Mouse (Mus musculus) cortical plate, adult 2 months (tissue): Measurements from ENCODE around the gene Cdk18. TPM values are rescaled to one million over a fixed set of nuclear protein-coding genes. Genes with fewer than 3 reads are reported as not detected.

Experiments
- H3K27ac ChIP-seq: fragments of 200-500 bp; 2 replicates; pipeline ENCODE4 v1.5.1; 2012; ENCODE audit warnings: low read length, control low read depth, inconsistent platforms; ENCODE audit not compliant: insufficient read depth
- H3K4me1 ChIP-seq: fragments of 200-500 bp; 2 replicates; pipeline ENCODE4 v1.6.1; 2011; ENCODE audit warnings: low read length; ENCODE audit not compliant: control insufficient read depth, insufficient read depth
- H3K4me3 ChIP-seq: fragments of 200-500 bp; 2 replicates; pipeline ENCODE4 v1.5.1; 2011; ENCODE audit warnings: mild to moderate bottlenecking, low read length, control low read depth; ENCODE audit not compliant: insufficient read depth
- CTCF ChIP-seq: fragments of 200-500 bp; IDR thresholded peaks from 2 replicates; pipeline ENCODE4 v1.5.1; 2011; ENCODE audit warnings: mild to moderate bottlenecking, control low read depth, low read length; ENCODE audit not compliant: insufficient read depth; ENCODE audit errors: extremely low read depth
- POLR2A ChIP-seq: fragments of 200-500 bp; IDR thresholded peaks from 2 replicates; pipeline ENCODE4 v1.6.1; 2011; ENCODE audit warnings: mild to moderate bottlenecking, low read length, control low read depth; ENCODE audit not compliant: insufficient read depth; ENCODE audit errors: extremely low read depth
- polyA plus RNA-seq: library from polyadenylated mRNA; depleted of rRNA; stranded (reverse); fragments of >200 nt; gene quantifications from 2 replicates; pipeline ENCODE4 v1.2.3, GENCODE M21; 2012; rRNA removed

The Cdk18 gene
- polyA plus RNA-seq, 1 experiment, result 30.0 TPM

GRCm38 (mm10) chr1:132075576-132075975 lies 63.9 kb downstream of the Cdk18 start:
- Histone ChIP-seq H3K4me3 (no peak overlapping the region), H3K4me1 (no peaks in the 10 kb centered on the region), H3K27ac (no peak overlapping the region)
- TF ChIP-seq POLR2A (no peak), CTCF (no peak)

GRCm38 (mm10) chr1:132070659-132071058 lies 68.8 kb downstream of the Cdk18 start:
- Histone ChIP-seq H3K27ac (no peak overlapping the region), H3K4me1 (no peaks in the 10 kb centered on the region; the same call in 1 of the 2 replicates), H3K4me3 (no peak overlapping the region)
- TF ChIP-seq POLR2A (no peak), CTCF (no peak)

- TF ChIP-seq CTCF (no peak), POLR2A (peak; percentile 33; the same call in 1 of the 2 replicates)
- no peaks in the 10 kb centered on the region; the same call in 1 of the 2 replicates for H3K4me1 ChIP-seq
Observed at GRCm38 (mm10) chr1:132069436-132069835, 70.0 kb downstream of the Cdk18 start.

GRCm38 (mm10) chr1:132067261-132068255 lies 71.9 kb downstream of the Cdk18 start, which contains the start of gene Mfsd4a:
Gene Mfsd4a (minus strand): TSS chr1:132068062.
- no peaks in the 10 kb centered on the region; the same call in 1 of the 2 replicates for H3K4me1 ChIP-seq
- H3K27ac ChIP-seq, result peak within 1 kb of the TSS; percentile 92
- H3K4me3 ChIP-seq, result peak within 1 kb of the TSS; percentile 79
- no peak for TF ChIP-seq CTCF
- TF ChIP-seq POLR2A, result 0 out of 2 replicates have a peak, but pooled peaks have one; percentile 24

More at GRCm38 (mm10) chr1:132069436-132069835, 70.0 kb downstream of the Cdk18 start:
- H3K4me3 ChIP-seq, result no peak overlapping the region
- H3K27ac ChIP-seq, result no peak overlapping the region

GRCm38 (mm10) chr1:132065475-132066172 lies 73.9 kb downstream of the Cdk18 start:
- H3K4me3 ChIP-seq, result peak overlapping the region; percentile 79
- no peaks in the 10 kb centered on the region; the same call in 1 of the 2 replicates for H3K4me1 ChIP-seq
- TF ChIP-seq POLR2A, result no peak
- TF ChIP-seq CTCF, result no peak
- no peak overlapping the region for H3K27ac ChIP-seq

GRCm38 (mm10) chr1:132065001-132065400 lies 74.5 kb downstream of the Cdk18 start:
- Histone ChIP-seq H3K4me3 (0 out of 2 replicates have a peak overlapping the region, but pooled peaks have one; percentile 79), H3K27ac (no peak overlapping the region), H3K4me1 (no peaks in the 10 kb centered on the region; the same call in 1 of the 2 replicates)
- TF ChIP-seq CTCF, result no peak
- TF ChIP-seq POLR2A, result no peak

- Histone ChIP-seq H3K4me1 (no peaks in the 10 kb centered on the region; the same call in 1 of the 2 replicates), H3K4me3 (no peak overlapping the region), H3K27ac (no peak overlapping the region)
- TF ChIP-seq CTCF (no peak), POLR2A (no peak)
Observed at GRCm38 (mm10) chr1:132063096-132063495, 76.4 kb downstream of the Cdk18 start.

Other genes with a start within 250 kb of the Cdk18 start
- gene Nucks1, start 229.2 kb downstream of the Cdk18 start, polyA plus RNA-seq, result 51.4 and 52.2 TPM in 2 replicates
- 1.6 and 2.0 TPM in 2 replicates for gene Slc45a3, start 176.7 kb downstream of the Cdk18 start, polyA plus RNA-seq
- 20.1 and 20.3 TPM in 2 replicates for gene Elk4, start 132.1 kb downstream of the Cdk18 start, polyA plus RNA-seq
- gene Mfsd4a, start 71.6 kb downstream of the Cdk18 start, polyA plus RNA-seq, result 73.5 and 84.7 TPM in 2 replicates
- 7.5 and 10.7 TPM in 2 replicates for gene Lemd1, start 51.7 kb upstream of the Cdk18 start, polyA plus RNA-seq
- gene AC124108.1, start 51.8 kb upstream of the Cdk18 start, polyA plus RNA-seq, result 6.2 and 7.7 TPM in 2 replicates
- gene Gm10188, start 90.1 kb upstream of the Cdk18 start, polyA plus RNA-seq, result not detected in 2 replicates
- gene Klhdc8a, start 158.9 kb upstream of the Cdk18 start, polyA plus RNA-seq, result 8.7 and 9.4 TPM in 2 replicates
- gene Nuak2, start 176.4 kb upstream of the Cdk18 start, polyA plus RNA-seq, result 1.1 TPM in 2 replicates